Mouse (Mus musculus): ENCODE measurements around the gene Cttn. TPM values are rescaled to one million over a fixed set of nuclear protein-coding genes. Genes with fewer than 3 reads are reported as not detected.

Gene Cttn
- polyA plus RNA-seq, 1 experiment from 2014 or later = 194 TPM

DNA sequence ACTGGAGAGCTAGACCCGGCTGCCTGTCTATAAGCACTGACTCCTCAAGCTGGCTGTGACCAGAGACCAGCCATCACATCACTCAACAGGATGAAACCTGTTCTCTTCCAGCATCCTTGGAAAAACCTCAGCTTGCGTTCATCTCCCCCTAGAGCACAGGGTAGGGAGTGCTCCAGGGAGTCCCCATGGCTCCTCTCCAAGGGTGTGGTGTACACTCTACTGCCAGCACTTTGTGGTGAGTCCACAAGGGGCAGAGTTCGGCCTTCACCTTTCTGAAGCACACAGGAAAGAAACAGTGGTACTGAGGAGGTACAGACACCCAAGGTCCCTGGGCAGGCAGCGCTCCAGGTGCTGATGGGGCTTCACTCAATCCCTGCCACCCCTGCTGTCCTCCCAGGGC lies 55.0 kb downstream of the Cttn start:
- ATAC-seq = no peak
- Histone ChIP-seq H3K27me3 (no peaks in the 10 kb centered on the region), H3K4me2 (replicated peaks) (no peak overlapping the region), H3K9ac (replicated peaks) (no peak overlapping the region), H3K9me3 (no peaks in the 10 kb centered on the region), H3K4me1 (replicated peaks) (peaks cover 47% of the 10 kb centered on the region), H3K4me3 (replicated peaks) (no peak overlapping the region), H3K36me3 (peaks cover 22% of the 10 kb centered on the region), H3K27ac (no peak overlapping the region)
- 82% methylated on average over 4 of the region's 4 CpGs for WGBS

DNA sequence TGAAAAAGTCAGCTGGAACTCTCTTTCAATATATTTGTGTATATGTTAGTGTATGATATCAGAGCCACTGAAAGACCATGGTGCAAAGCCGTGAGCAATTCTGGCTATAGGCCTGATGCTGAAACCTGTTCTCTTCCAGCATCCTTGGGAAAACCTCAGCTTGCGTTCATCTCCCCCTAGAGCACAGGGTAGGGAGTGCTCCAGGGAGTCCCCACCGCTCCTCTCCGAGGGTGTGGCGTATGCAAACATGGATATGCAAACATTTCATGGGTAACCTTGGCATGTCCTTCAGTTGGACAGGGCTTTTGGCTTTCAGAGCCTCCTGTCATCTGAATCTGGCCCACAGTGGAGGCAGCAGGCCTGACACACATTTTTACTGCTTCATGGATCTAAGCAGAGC lies 56.2 kb downstream of the Cttn start:
- no peak for ATAC-seq
- 83% methylated on average over 5 of the region's 5 CpGs for WGBS

DNA sequence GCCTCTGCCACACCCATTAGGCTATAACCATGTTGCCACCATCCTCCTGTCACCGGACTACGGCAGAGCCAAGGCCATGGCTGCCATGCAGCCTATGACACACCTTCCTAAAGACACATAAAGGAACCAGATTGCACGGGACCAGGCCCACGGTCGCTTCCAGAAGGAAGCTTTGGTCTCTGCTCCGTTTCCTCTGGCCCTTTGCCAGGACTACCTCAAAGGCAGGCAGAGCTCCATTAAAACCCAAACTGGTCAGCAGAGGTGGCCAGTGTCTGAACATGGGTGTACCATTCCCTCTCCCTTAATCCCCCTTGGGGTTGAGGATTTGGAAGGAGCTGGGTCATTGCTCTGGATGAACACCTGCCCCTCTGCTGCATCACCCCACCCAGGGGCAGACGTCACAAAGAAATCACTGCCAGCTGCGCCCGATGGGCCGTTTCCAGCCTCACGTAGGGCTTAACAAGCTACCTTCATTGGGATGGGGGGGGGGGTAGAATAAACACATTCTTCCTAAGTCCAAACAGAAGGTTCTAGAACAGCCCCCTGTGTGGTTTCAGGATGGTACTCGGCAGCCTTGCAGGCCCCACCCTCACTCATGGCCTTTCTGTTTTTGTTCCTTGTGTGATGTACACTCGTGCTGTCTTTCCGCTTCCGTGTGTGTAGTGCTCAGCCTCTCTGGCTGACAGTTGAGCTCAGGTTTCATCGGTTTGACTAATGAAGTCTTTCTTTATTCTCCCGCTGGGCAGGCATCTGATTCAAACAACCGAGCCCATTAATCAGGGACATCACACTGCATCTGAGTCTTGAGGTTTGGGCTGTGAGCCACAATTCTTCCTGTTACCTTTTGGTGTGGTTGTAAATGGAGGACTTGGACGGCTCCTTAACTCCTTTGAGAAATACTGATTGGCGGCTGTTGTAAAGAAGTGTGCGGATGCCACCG lies 58.6 kb downstream of the Cttn start:
- H3K36me3 ChIP-seq = peaks cover 40% of the 10 kb centered on the region
- H3K4me2 ChIP-seq (replicated peaks) = no peak overlapping the region
- peaks cover 20% of the 10 kb centered on the region for H3K4me1 ChIP-seq (replicated peaks)
- no peaks in the 10 kb centered on the region for H3K9me3 ChIP-seq
- 53% methylated on average over 22 of the region's 22 CpGs for WGBS
- H3K27ac ChIP-seq = peak overlapping the region; percentile 72
- ATAC-seq = no peak; the same call in 1 of the 2 replicates
- no peaks in the 10 kb centered on the region for H3K27me3 ChIP-seq
- no peak overlapping the region for H3K9ac ChIP-seq (replicated peaks)
- H3K4me3 ChIP-seq (replicated peaks) = no peak overlapping the region

More for the DNA sequence above, 56.2 kb downstream of the Cttn start:
- Histone ChIP-seq H3K4me2 (replicated peaks) (no peak overlapping the region), H3K4me1 (replicated peaks) (peaks cover 36% of the 10 kb centered on the region), H3K27me3 (no peaks in the 10 kb centered on the region), H3K4me3 (replicated peaks) (no peak overlapping the region), H3K9ac (replicated peaks) (no peak overlapping the region), H3K36me3 (peaks cover 33% of the 10 kb centered on the region), H3K27ac (no peak overlapping the region), H3K9me3 (no peaks in the 10 kb centered on the region)

GRCm38 (mm10) chr7:144409682-144410081 lies 61.1 kb downstream of the Cttn start:
- no peak for ATAC-seq
- no peaks in the 10 kb centered on the region for H3K27me3 ChIP-seq

GRCm38 (mm10) chr7:144408464-144409000 lies 62.3 kb downstream of the Cttn start:
- Histone ChIP-seq H3K4me1 (replicated peaks) (peaks cover 14% of the 10 kb centered on the region), H3K27me3 (no peaks in the 10 kb centered on the region), H3K27ac (no peak overlapping the region), H3K36me3 (peaks cover 44% of the 10 kb centered on the region), H3K9ac (replicated peaks) (no peak overlapping the region), H3K4me2 (replicated peaks) (no peak overlapping the region), H3K9me3 (no peaks in the 10 kb centered on the region), H3K4me3 (replicated peaks) (no peak overlapping the region)
- 82% methylated on average over 2 of the region's 2 CpGs for WGBS
- ATAC-seq = no peak

More at GRCm38 (mm10) chr7:144409682-144410081, 61.1 kb downstream of the Cttn start:
- Histone ChIP-seq H3K4me3 (replicated peaks) (no peak overlapping the region), H3K27ac (no peak overlapping the region), H3K4me2 (replicated peaks) (no peak overlapping the region), H3K9ac (replicated peaks) (no peak overlapping the region), H3K9me3 (no peaks in the 10 kb centered on the region), H3K36me3 (peaks cover 49% of the 10 kb centered on the region), H3K4me1 (replicated peaks) (peaks cover 14% of the 10 kb centered on the region)
- 85% methylated on average over 18 of the region's 18 CpGs for WGBS

DNA sequence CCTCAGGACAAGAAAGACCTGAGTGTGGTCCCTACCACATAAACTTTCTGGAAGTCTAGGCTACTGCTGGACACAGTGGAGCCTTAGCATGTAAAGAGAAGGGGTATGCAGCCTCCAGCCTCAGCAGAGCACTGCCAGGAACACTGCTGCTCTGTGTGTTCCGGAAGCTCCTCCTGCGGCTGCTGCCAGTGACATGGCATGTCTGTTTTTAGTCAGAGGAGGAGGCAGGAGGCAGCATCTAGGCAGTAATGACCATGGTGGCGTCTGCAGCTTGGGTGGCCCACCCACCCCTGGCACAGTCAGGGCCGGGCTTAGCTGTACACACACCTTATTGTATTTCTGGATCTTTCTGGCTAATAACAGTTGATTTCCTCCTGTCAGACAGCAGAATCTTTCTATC lies 63.1 kb downstream of the Cttn start:
- Histone ChIP-seq H3K9ac (replicated peaks) (no peak overlapping the region), H3K9me3 (no peaks in the 10 kb centered on the region), H3K4me1 (replicated peaks) (peaks cover 11% of the 10 kb centered on the region), H3K4me3 (replicated peaks) (no peak overlapping the region), H3K27me3 (no peaks in the 10 kb centered on the region), H3K27ac (no peak overlapping the region), H3K36me3 (peaks cover 42% of the 10 kb centered on the region), H3K4me2 (replicated peaks) (no peak overlapping the region)
- ATAC-seq = no peak
- 79% methylated on average over 4 of the region's 4 CpGs for WGBS

- Histone ChIP-seq H3K36me3 (peaks cover 11% of the 10 kb centered on the region), H3K27me3 (no peaks in the 10 kb centered on the region), H3K4me1 (replicated peaks) (no peaks in the 10 kb centered on the region), H3K9ac (replicated peaks) (no peak overlapping the region), H3K4me3 (replicated peaks) (no peak overlapping the region), H3K27ac (no peak overlapping the region), H3K4me2 (replicated peaks) (no peak overlapping the region), H3K9me3 (no peaks in the 10 kb centered on the region)
- WGBS = 85% methylated on average over 4 of the region's 4 CpGs
- ATAC-seq = no peak
Observed at GRCm38 (mm10) chr7:144402492-144402891, 68.3 kb downstream of the Cttn start.

- H3K27me3 ChIP-seq = no peaks in the 10 kb centered on the region
- WGBS = 95% methylated on average over 6 of the region's 6 CpGs
- no peak overlapping the region for H3K9ac ChIP-seq (replicated peaks)
- no peak overlapping the region for H3K4me3 ChIP-seq (replicated peaks)
- H3K4me1 ChIP-seq (replicated peaks) = no peaks in the 10 kb centered on the region
- H3K9me3 ChIP-seq = no peaks in the 10 kb centered on the region
- H3K4me2 ChIP-seq (replicated peaks) = no peak overlapping the region
- H3K27ac ChIP-seq = no peak overlapping the region
- no peaks in the 10 kb centered on the region for H3K36me3 ChIP-seq
- ATAC-seq = no peak
Observed at GRCm38 (mm10) chr7:144391727-144392126, 79.1 kb downstream of the Cttn start.

GRCm38 (mm10) chr7:144390676-144391075 lies 80.1 kb downstream of the Cttn start:
- Histone ChIP-seq H3K4me3 (replicated peaks) (no peak overlapping the region), H3K36me3 (no peaks in the 10 kb centered on the region), H3K9ac (replicated peaks) (no peak overlapping the region), H3K9me3 (no peaks in the 10 kb centered on the region), H3K27me3 (no peaks in the 10 kb centered on the region), H3K27ac (no peak overlapping the region), H3K4me2 (replicated peaks) (no peak overlapping the region), H3K4me1 (replicated peaks) (no peaks in the 10 kb centered on the region)
- ATAC-seq = no peak
- 43% methylated on average over 8 of the region's 8 CpGs for WGBS

- H3K4me2 ChIP-seq (replicated peaks) = no peak overlapping the region
- no peaks in the 10 kb centered on the region for H3K4me1 ChIP-seq (replicated peaks)
- no peak for ATAC-seq
- no peak overlapping the region for H3K4me3 ChIP-seq (replicated peaks)
- H3K9ac ChIP-seq (replicated peaks) = no peak overlapping the region
- no peaks in the 10 kb centered on the region for H3K36me3 ChIP-seq
- H3K27ac ChIP-seq = no peak overlapping the region
- H3K27me3 ChIP-seq = no peaks in the 10 kb centered on the region
- 89% methylated on average over 2 of the region's 2 CpGs for WGBS
- H3K9me3 ChIP-seq = no peaks in the 10 kb centered on the region
Observed at GRCm38 (mm10) chr7:144389704-144390103, 81.1 kb downstream of the Cttn start.

GRCm38 (mm10) chr7:144387537-144387936 lies 83.3 kb downstream of the Cttn start:
- no peaks in the 10 kb centered on the region for H3K4me1 ChIP-seq (replicated peaks)
- no peak overlapping the region for H3K4me2 ChIP-seq (replicated peaks)
- no peak overlapping the region for H3K27ac ChIP-seq
- no peaks in the 10 kb centered on the region for H3K27me3 ChIP-seq
- no peak overlapping the region for H3K4me3 ChIP-seq (replicated peaks)
- no peaks in the 10 kb centered on the region for H3K9me3 ChIP-seq
- ATAC-seq = no peak
- no peaks in the 10 kb centered on the region for H3K36me3 ChIP-seq
- WGBS = 95% methylated on average over 6 of the region's 6 CpGs
- H3K9ac ChIP-seq (replicated peaks) = no peak overlapping the region
